Mouse (Mus musculus): ENCODE measurements around the gene Igfals. TPM values are rescaled to one million over a fixed set of nuclear protein-coding genes. Genes with fewer than 3 reads are reported as not detected.

Igfals gene
- total and polyA plus RNA-seq, 2 experiments from 2014 or later: 0.18 to 0.48 TPM

- TF ChIP-seq CTCF (IDR thresholded peaks at IDR 0.05; ENCODE audit: low read depth): no peak
- WGBS: 96% methylated on average over 3 of the region's 3 CpGs
Measured at GRCm38 (mm10) chr17:24861785-24862184, 4.0 kb upstream of the Igfals start.

DNA sequence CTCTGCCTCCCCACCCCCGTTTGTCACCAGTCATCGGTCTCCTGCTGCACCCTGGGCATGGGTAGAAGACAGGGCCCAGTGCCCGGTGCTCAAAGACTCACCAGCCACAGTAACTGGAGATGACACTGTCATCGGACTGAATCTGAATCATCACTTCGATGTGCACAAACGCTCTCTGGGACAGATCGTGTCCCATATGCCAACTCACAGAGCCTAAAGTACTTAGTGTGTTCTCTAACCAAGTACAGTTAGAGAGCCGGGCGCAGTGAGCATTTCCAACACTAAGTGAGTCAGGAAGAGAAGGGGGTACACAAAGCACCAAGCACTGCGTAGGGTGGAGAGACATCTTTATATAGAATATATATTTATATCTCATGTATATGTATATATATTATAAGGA is 2.1 kb downstream of the Igfals start:
- Histone ChIP-seq H3K9ac (no peak overlapping the region), H3K27ac (ENCODE audit: low read depth, low read length) (no peak overlapping the region), H3K9me3 (ENCODE audit: low read length) (no peaks in the 10 kb centered on the region), H3K4me1 (ENCODE audit: insufficient read depth) (no peaks in the 10 kb centered on the region), H3K36me3 (ENCODE audit: insufficient read depth) (peaks cover 17% of the 10 kb centered on the region; the same call in 1 of the 2 replicates), H3K4me3 (ENCODE audit: low read depth, low read length) (no peak overlapping the region), H3K4me2 (ENCODE audit: low read depth) (no peak overlapping the region), H3K27me3 (ENCODE audit: insufficient read depth, low read length) (no peaks in the 10 kb centered on the region)
- 94% methylated on average over 10 of the region's 10 CpGs for WGBS
- DNase-seq (no peak), ATAC-seq (no peak)
- no peak for TF ChIP-seq CTCF (IDR thresholded peaks at IDR 0.05; ENCODE audit: low read depth)

More at GRCm38 (mm10) chr17:24861785-24862184, 4.0 kb upstream of the Igfals start:
- no peaks in the 10 kb centered on the region for H3K4me1 ChIP-seq (ENCODE audit: insufficient read depth)
- no peak overlapping the region for H3K4me3 ChIP-seq (ENCODE audit: low read depth, low read length)
- H3K9me3 ChIP-seq (ENCODE audit: low read length): no peaks in the 10 kb centered on the region
- no peaks in the 10 kb centered on the region for H3K27me3 ChIP-seq (ENCODE audit: insufficient read depth, low read length)
- DNase-seq: no peak
- H3K36me3 ChIP-seq (ENCODE audit: insufficient read depth): peaks cover 49% of the 10 kb centered on the region
- ATAC-seq: no peak
- H3K27ac ChIP-seq (ENCODE audit: low read depth, low read length): no peak overlapping the region
- H3K4me2 ChIP-seq (ENCODE audit: low read depth): no peak overlapping the region
- no peak overlapping the region for H3K9ac ChIP-seq

DNA sequence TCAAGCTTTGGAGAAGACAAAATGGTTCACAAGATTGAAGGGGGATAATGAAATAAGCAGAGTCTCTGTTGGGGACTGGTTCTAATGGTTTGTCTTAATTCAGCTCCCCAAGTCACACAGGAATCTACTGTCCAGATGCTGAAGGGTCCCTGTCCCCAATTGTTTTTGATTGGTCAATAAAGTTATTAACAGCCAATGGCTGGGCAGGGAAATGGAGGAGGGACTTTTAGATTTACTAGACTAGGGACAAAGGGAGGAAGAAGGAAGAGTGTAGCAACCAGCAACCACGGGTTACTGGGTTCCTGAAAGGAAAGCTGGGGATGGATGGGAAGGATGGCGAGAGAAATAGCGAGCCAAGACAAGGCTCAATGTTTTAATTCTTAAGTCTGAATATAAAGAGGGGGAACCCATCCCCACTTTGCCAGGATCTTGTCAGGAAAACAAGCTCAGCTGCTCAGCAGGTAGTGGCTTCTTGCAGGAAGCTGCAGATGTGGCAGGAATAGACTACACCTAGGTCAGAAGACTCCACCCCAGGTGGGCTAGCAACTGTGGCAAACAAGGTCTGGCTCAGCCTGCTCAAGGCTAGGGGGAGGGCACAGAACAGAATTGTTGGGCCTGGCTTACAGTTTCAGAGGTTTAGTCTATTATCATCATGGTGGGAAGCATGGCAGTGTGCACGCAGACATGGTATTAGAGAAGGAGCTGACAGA is 8.1 kb downstream of the Igfals start:
- TF ChIP-seq CTCF (IDR thresholded peaks at IDR 0.05; ENCODE audit: low read depth): no peak
- no peak overlapping the region for H3K9ac ChIP-seq
- H3K9me3 ChIP-seq (ENCODE audit: low read length): no peaks in the 10 kb centered on the region
- H3K27me3 ChIP-seq (ENCODE audit: insufficient read depth, low read length): no peaks in the 10 kb centered on the region
- H3K4me3 ChIP-seq (ENCODE audit: low read depth, low read length): no peak overlapping the region
- ATAC-seq (no peak), DNase-seq (no peak)
- H3K27ac ChIP-seq (ENCODE audit: low read depth, low read length): no peak overlapping the region
- WGBS: 40% methylated on average over 4 of the region's 4 CpGs
- H3K36me3 ChIP-seq (ENCODE audit: insufficient read depth): no peaks in the 10 kb centered on the region
- no peak overlapping the region for H3K4me2 ChIP-seq (ENCODE audit: low read depth)
- no peaks in the 10 kb centered on the region for H3K4me1 ChIP-seq (ENCODE audit: insufficient read depth)

GRCm38 (mm10) chr17:24874405-24874745 is 8.6 kb downstream of the Igfals start:
- WGBS: 50% methylated on average over 1 of the region's 1 CpGs
- Histone ChIP-seq H3K27me3 (ENCODE audit: insufficient read depth, low read length) (no peaks in the 10 kb centered on the region), H3K4me2 (ENCODE audit: low read depth) (no peak overlapping the region), H3K4me1 (ENCODE audit: insufficient read depth) (no peaks in the 10 kb centered on the region), H3K36me3 (ENCODE audit: insufficient read depth) (no peaks in the 10 kb centered on the region), H3K9ac (no peak overlapping the region), H3K4me3 (ENCODE audit: low read depth, low read length) (no peak overlapping the region), H3K9me3 (ENCODE audit: low read length) (no peaks in the 10 kb centered on the region), H3K27ac (ENCODE audit: low read depth, low read length) (no peak overlapping the region)
- DNase-seq (no peak), ATAC-seq (no peak)
- no peak for TF ChIP-seq CTCF (IDR thresholded peaks at IDR 0.05; ENCODE audit: low read depth)

DNA sequence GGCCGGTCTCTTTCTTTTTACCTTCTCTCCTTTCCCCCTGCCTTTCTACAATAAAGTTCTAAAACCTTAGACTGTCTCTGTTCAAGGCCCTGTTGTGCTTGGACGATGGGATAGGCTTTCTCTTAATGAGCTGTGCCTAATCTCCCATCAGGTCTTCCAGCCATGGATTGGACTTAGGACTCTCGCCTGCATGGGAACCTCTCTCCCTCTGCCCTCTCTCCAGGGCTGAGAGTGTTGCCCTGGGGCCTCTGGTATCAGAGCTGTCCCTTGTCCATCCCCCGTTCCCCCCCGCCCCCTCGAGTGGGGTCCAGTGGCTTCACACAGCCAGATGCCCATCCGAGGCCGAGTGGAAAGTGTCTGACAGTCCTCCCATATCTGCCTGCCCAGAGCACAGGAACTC is 9.2 kb downstream of the Igfals start:
- DNase-seq (no peak), ATAC-seq (no peak)
- Histone ChIP-seq H3K27ac (ENCODE audit: low read depth, low read length) (no peak overlapping the region), H3K4me3 (ENCODE audit: low read depth, low read length) (no peak overlapping the region), H3K27me3 (ENCODE audit: insufficient read depth, low read length) (no peaks in the 10 kb centered on the region), H3K4me2 (ENCODE audit: low read depth) (no peak overlapping the region), H3K9me3 (ENCODE audit: low read length) (no peaks in the 10 kb centered on the region), H3K36me3 (ENCODE audit: insufficient read depth) (no peaks in the 10 kb centered on the region), H3K9ac (no peak overlapping the region), H3K4me1 (ENCODE audit: insufficient read depth) (no peaks in the 10 kb centered on the region)
- TF ChIP-seq CTCF (IDR thresholded peaks at IDR 0.05; ENCODE audit: low read depth): no peak
- WGBS: 83% methylated on average over 8 of the region's 8 CpGs

DNA sequence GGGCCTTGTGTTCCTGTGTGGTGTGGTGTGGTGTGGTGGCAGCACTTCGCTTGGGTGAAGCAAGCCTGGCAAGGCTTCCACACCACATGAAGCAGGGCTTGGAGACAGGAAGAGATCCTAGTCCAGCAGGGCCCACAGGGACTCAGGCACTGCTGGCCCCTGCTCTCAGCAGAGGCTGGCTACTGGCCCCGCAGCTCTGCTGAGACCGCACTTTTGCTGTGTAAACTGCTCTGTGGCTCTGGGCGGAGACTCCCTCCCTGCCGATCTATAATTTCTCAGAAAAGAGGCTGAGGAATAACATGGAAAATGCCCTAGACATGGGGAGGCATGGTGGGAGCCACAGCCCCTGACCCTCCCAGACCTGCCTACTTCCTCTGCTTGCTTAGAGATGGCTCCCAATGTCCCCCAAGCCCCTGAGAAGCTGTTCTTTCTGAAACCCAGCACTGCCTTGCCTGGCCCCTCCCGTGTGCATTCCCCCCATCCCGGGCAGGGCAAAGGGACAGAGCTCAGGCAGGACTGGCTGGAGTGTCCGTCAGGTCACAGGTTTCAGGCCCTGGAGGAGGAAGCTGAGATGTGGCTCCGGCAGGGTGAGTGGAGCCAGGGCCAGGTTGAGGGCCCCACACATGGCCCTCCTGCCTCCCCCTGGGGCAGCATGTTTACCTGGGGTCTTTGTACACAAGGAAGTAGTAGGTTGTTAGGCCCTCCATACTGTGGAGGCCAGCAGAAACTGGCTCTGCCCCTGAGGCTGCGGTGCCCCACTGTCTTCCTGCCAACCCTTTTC is 11.7 kb downstream of the Igfals start:
- Histone ChIP-seq H3K27ac (ENCODE audit: low read depth, low read length) (no peak overlapping the region), H3K36me3 (ENCODE audit: insufficient read depth) (peaks cover 3% of the 10 kb centered on the region), H3K4me2 (ENCODE audit: low read depth) (no peak overlapping the region), H3K27me3 (ENCODE audit: insufficient read depth, low read length) (no peaks in the 10 kb centered on the region), H3K4me3 (ENCODE audit: low read depth, low read length) (no peak overlapping the region), H3K9ac (no peak overlapping the region), H3K4me1 (ENCODE audit: insufficient read depth) (no peaks in the 10 kb centered on the region), H3K9me3 (ENCODE audit: low read length) (no peaks in the 10 kb centered on the region)
- no peak for ATAC-seq
- WGBS: 70% methylated on average over 10 of the region's 10 CpGs
- no peak for TF ChIP-seq CTCF (IDR thresholded peaks at IDR 0.05; ENCODE audit: low read depth)
- no peak for DNase-seq

DNA sequence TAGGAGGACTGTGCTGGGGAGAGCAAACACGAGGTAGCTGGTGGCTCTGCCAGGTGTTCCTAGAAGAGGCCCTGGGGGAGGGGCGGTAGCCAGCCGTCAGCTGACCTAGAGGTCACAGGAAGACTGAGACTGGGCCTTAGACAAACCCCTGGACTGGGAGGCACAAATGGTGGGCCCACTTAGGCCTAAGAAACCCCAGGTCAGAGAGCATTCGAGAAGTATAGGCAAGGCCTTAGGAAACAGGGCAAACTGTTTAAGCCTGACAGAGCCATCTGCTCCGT is 12.3 kb downstream of the Igfals start:
- no peak for DNase-seq
- Histone ChIP-seq H3K9ac (no peak overlapping the region), H3K4me3 (ENCODE audit: low read depth, low read length) (no peak overlapping the region), H3K4me1 (ENCODE audit: insufficient read depth) (no peaks in the 10 kb centered on the region), H3K27me3 (ENCODE audit: insufficient read depth, low read length) (no peaks in the 10 kb centered on the region), H3K36me3 (ENCODE audit: insufficient read depth) (peaks cover 8% of the 10 kb centered on the region), H3K4me2 (ENCODE audit: low read depth) (no peak overlapping the region), H3K27ac (ENCODE audit: low read depth, low read length) (no peak overlapping the region), H3K9me3 (ENCODE audit: low read length) (no peaks in the 10 kb centered on the region)
- no peak for TF ChIP-seq CTCF (IDR thresholded peaks at IDR 0.05; ENCODE audit: low read depth)
- ATAC-seq: no peak
- WGBS: 46% methylated on average over 5 of the region's 5 CpGs

All from forebrain, postnatal 0 days (tissue).